In the genomic region with DNA sequence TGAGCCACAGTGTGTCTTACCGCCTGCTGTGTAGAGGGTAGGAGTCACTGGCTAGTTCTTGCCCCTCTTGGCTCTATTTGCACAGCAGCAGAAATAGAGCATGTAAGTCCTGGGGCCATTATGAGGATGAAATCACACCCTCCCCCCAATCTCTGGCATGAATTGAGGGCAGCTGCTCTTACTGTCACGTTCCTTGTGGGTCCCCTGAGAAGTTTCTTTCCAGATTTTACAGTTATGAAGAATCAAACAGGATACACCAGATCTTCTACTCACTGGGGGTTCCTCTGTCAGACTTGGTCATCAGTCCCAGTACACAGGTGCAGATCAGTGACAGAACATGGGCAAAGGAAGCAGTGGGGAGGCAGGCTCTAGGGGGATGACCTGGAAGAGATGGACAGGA, we compare ENCODE assay signal across 24 mouse cellular contexts.
"Had no signal": no experiment of that assay in that cellular context is flagged by ENCODE, and none has a peak within 500 bp of the region (broad histone marks: within the 10 kb centered on the region; RNA-seq: fewer than 3 reads in every experiment).

No protein-coding gene starts in this region.

- H3K4me1 ChIP-seq: limb, embryonic 15.5 days; lung, embryonic 15.5 days; megakaryocyte, embryonic 14.5 days had no signal

- H3K27ac ChIP-seq: kidney, postnatal 0 days; limb, embryonic 12.5 days; limb, embryonic 15.5 days; liver, embryonic 14.5 days; lung, embryonic 15.5 days; midbrain, embryonic 10.5 days; midbrain, embryonic 13.5 days; neural tube, embryonic 13.5 days; stomach, postnatal 0 days had no signal

- DNase-seq: kidney, postnatal 25 days; layer of hippocampus, adult 9-11 months; lung, adult 18-20 months; lung, postnatal 10 days; lung, postnatal 36 days; right cerebral cortex, adult 18-20 months; right cerebral cortex, postnatal 14 days; right cerebral cortex, postnatal 4 days; thymus, adult 2 months; thymus, postnatal 14 days; thymus, postnatal 4 days had no signal

- H3K4me3 ChIP-seq: layer of hippocampus, adult 2 months; limb, embryonic 12.5 days; limb, embryonic 15.5 days; lung, embryonic 15.5 days; megakaryocyte, embryonic 14.5 days; midbrain, embryonic 10.5 days; midbrain, embryonic 13.5 days; myocyte; neural tube, embryonic 13.5 days had no signal

- ATAC-seq: midbrain, embryonic 13.5 days; midbrain, embryonic 16.5 days had no signal

- H3K27me3 ChIP-seq: limb, embryonic 12.5 days; limb, embryonic 15.5 days; lung, embryonic 15.5 days; megakaryocyte, embryonic 14.5 days; midbrain, embryonic 13.5 days; neural tube, embryonic 13.5 days had no signal
